Mouse (Mus musculus) kidney, adult 18-20 months (tissue): ENCODE results near the gene Gm4985.
"Not testable (repeated sequence)": the region's sequence is repeated elsewhere in the genome, so short reads cannot be mapped to it uniquely, and the experiment has no call there.

Experiments
- DNase-seq: peaks from one replicate; pipeline ENCODE4 v3.0.0; 2021

The Gm4985 gene

DNA sequence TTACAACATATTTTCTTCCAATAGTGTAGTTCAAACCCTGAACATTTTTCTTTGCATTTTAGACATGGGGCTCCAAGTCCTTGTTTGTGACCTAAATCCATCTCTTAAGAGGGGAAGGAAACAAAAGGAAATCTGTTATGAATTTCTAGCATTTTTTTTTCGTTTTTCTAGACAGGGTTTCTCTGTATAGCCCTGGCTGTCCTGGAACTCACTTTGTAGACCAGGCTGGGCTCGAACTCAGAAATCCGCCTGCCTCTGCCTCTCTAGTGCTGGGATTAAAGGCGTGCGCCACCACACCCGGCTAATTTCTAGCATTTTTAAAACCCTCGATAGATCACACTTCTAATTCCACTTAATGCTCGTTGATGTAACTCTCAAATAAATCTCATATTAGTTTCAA is at the start of gene Gm4985:
Gene Gm4985, minus strand, starts transcription at position 101 of the 400 bp plus-strand sequence.
- not testable (repeated sequence) for DNase-seq

DNA sequence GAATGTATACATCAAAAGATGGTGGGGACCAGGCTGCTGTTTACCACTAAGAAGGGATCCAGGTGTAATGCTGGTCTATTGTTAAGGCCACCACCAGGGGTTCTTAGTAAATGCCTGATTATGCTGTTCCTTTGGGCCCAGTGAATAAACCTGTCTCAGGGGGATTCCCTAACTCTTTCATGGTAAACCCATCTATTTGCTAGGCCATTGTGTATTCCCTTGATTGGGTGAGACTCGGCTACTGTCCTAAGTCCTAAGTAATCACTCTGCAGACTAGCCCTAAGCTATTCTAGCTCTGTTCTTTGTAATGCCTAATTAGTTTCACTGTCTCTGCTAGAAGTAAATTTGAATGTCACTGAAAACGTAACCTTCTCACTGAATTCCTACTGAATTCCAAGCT is 4.6 kb downstream of the Gm4985 start:
- DNase-seq: no peak
